Mouse (Mus musculus): ENCODE data around the gene Arhgap15. TPM values are rescaled to one million over a fixed set of nuclear protein-coding genes. Genes with fewer than 3 reads are reported as not detected.

Arhgap15 gene
- total RNA-seq, 2 experiments from 2014 or later, result 0.82 to 1.0 TPM

- intact Hi-C loops (cut with DNase I), result no loop called here
- DNase-seq, result no peak
Measured at GRCm38 (mm10) chr2:44271455-44272346, 523.1 kb downstream of the Arhgap15 start.

- intact Hi-C loops (cut with DNase I), result no loop called here
- DNase-seq, result no peak
Measured at GRCm38 (mm10) chr2:44272606-44273005, 524.0 kb downstream of the Arhgap15 start.

- no peak for DNase-seq
- intact Hi-C loops (cut with DNase I), result no loop called here
Measured at GRCm38 (mm10) chr2:44274425-44274824, 525.8 kb downstream of the Arhgap15 start.

- intact Hi-C loops (cut with DNase I), result no loop called here
- DNase-seq, result no peak
Measured at GRCm38 (mm10) chr2:44286181-44286719, 537.6 kb downstream of the Arhgap15 start.

- intact Hi-C loops (cut with DNase I), result no loop called here
- no peak for DNase-seq
Measured at GRCm38 (mm10) chr2:44299156-44299555, 550.5 kb downstream of the Arhgap15 start.

GRCm38 (mm10) chr2:44299909-44300308 is 551.3 kb downstream of the Arhgap15 start:
- intact Hi-C loops (cut with DNase I), result no loop called here
- DNase-seq, result no peak

- DNase-seq, result no peak
- intact Hi-C loops (cut with DNase I), result no loop called here
Measured at GRCm38 (mm10) chr2:44300466-44300865, 551.8 kb downstream of the Arhgap15 start.

- DNase-seq, result no peak
- intact Hi-C loops (cut with DNase I), result no loop called here
Measured at GRCm38 (mm10) chr2:44304261-44304970, 555.8 kb downstream of the Arhgap15 start.

GRCm38 (mm10) chr2:44304971-44305808 is 556.6 kb downstream of the Arhgap15 start:
- intact Hi-C loops (cut with DNase I), result no loop called here
- DNase-seq, result no peak

GRCm38 (mm10) chr2:44306137-44306536 is 557.5 kb downstream of the Arhgap15 start:
- intact Hi-C loops (cut with DNase I), result no loop called here
- no peak for DNase-seq

- no peak for DNase-seq
- intact Hi-C loops (cut with DNase I), result no loop called here
Measured at GRCm38 (mm10) chr2:44309124-44309523, 560.5 kb downstream of the Arhgap15 start.

GRCm38 (mm10) chr2:44309556-44309955 is 560.9 kb downstream of the Arhgap15 start:
- intact Hi-C loops (cut with DNase I), result no loop called here
- DNase-seq, result no peak

- intact Hi-C loops (cut with DNase I), result no loop called here
- DNase-seq, result no peak
Measured at GRCm38 (mm10) chr2:44310095-44310748, 561.6 kb downstream of the Arhgap15 start.

- intact Hi-C loops (cut with DNase I), result no loop called here
- no peak for DNase-seq
Measured at GRCm38 (mm10) chr2:44311216-44311615, 562.6 kb downstream of the Arhgap15 start.

GRCm38 (mm10) chr2:44313573-44313972 is 564.9 kb downstream of the Arhgap15 start:
- intact Hi-C loops (cut with DNase I), result no loop called here
- DNase-seq, result no peak

GRCm38 (mm10) chr2:44318436-44318835 is 569.8 kb downstream of the Arhgap15 start:
- intact Hi-C loops (cut with DNase I), result no loop called here
- DNase-seq, result no peak

GRCm38 (mm10) chr2:44319479-44319878 is 570.9 kb downstream of the Arhgap15 start:
- intact Hi-C loops (cut with DNase I), result no loop called here
- no peak for DNase-seq

GRCm38 (mm10) chr2:44323813-44324212 is 575.2 kb downstream of the Arhgap15 start:
- intact Hi-C loops (cut with DNase I), result no loop called here
- no peak for DNase-seq

GRCm38 (mm10) chr2:44333295-44333694 is 584.7 kb downstream of the Arhgap15 start:
- peak in 1 of 2 experiments; percentile 15 for DNase-seq
- intact Hi-C loops (cut with DNase I), result no loop called here

- DNase-seq, result peak in 1 of 2 experiments; percentile 11
- intact Hi-C loops (cut with DNase I), result no loop called here
Measured at GRCm38 (mm10) chr2:44334006-44334405, 585.4 kb downstream of the Arhgap15 start.

All from heart, postnatal 10 days (tissue).